Mouse (Mus musculus): ENCODE measurements around the gene Iqgap2.

- no peak for TF ChIP-seq POLR2A (IDR thresholded peaks at IDR 0.05; ENCODE audit: borderline replicate concordance, control insufficient read depth, low read depth, low read length)
- no peak for TF ChIP-seq CTCF (IDR thresholded peaks at IDR 0.05; ENCODE audit: control insufficient read depth, insufficient read depth, low read length)
These were observed 186.1 kb downstream of the Iqgap2 start for GRCm38 (mm10) chr13:95705589-95705988.

All from bone marrow, adult 2 months (tissue).